Mouse (Mus musculus): Measurements from ENCODE around the gene Adarb2.

DNA sequence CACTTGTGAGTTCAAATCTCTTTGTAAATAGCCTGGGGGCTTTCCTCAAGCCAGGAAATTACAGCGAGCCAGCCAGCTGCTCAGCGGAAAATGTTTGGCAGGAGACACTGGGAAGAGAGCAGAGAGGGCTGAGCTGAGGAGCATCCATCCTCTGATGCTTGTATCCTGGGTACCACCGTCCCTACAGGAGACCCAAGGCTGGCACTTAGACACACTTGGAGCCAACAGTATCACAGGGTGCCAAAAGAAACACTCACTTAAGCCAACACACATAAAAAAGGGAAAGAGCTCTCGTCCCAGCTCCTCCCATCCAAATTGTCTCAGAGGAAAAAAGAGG lies 779 bp downstream of the Adarb2 start:
- TF ChIP-seq USF1 (IDR thresholded peaks at IDR 0.05; ENCODE audit: low read depth, low read length) (no peak), EP300 (IDR thresholded peaks at IDR 0.05; ENCODE audit: low read length) (no peak), USF2 (conservative IDR thresholded peaks at IDR 0.05; ENCODE audit: low read depth, low read length) (no peak), ZC3H11A (IDR thresholded peaks at IDR 0.05; ENCODE audit: low read depth, low read length) (no peak), KAT2A (IDR thresholded peaks at IDR 0.05; ENCODE audit: insufficient replicate concordance, low read length) (no peak), CTCF (conservative IDR thresholded peaks at IDR 0.05 in 1 of 2, IDR thresholded peaks at IDR 0.05 in 1 of 2; ENCODE audit: low read depth in 2 of 2, low read length in 2 of 2) (no peak), ETS1 (conservative IDR thresholded peaks at IDR 0.05; ENCODE audit: low read depth, low read length) (no peak), ZNF384 (IDR thresholded peaks at IDR 0.05; ENCODE audit: low read depth, low read length) (no peak), JUN (IDR thresholded peaks at IDR 0.05; ENCODE audit: insufficient read depth, low read depth, low read length) (no peak), MEF2A (IDR thresholded peaks at IDR 0.05; ENCODE audit: borderline replicate concordance, low read depth, low read length) (no peak)
